Mouse (Mus musculus) MEL (cell line): ENCODE measurements around the gene Cx3cr1. TPM values are rescaled to one million over a fixed set of nuclear protein-coding genes. Genes with fewer than 3 reads are reported as not detected.
"Not testable (repeated sequence)": the region's sequence is repeated elsewhere in the genome, so short reads cannot be mapped to it uniquely, and the experiment has no call there.

Source experiments
- DNase-seq: peaks from one replicate; pipeline ENCODE4 v3.0.0; 2011; ENCODE audit warnings: low read depth, low spot score
- H3K27ac ChIP-seq: 2 replicates; pipeline ENCODE4 v1.5.1; 2012; ENCODE audit warnings: low read depth, mild to moderate bottlenecking, control low read depth, low read length, moderate library complexity; ENCODE audit not compliant: control insufficient read depth
- H3K27me3 ChIP-seq, 2 experiments: fragments of 150-350 bp in 1 of 2; sonication (generic) in 1 of 2; 2 replicates each; pipeline ENCODE4 v1.6.1; 2012; ENCODE audit warnings: low read length in 2 of 2, mild to moderate bottlenecking in 2 of 2, improper control_type of control experiment in 1 of 2, moderate library complexity in 1 of 2; ENCODE audit not compliant: insufficient read depth in 2 of 2, control insufficient read depth in 1 of 2
- H3K36me3 ChIP-seq, 2 experiments: 2 replicates each; pipeline ENCODE4 v1.6.1; 2012 to 2014; ENCODE audit warnings: low read length in 2 of 2, improper control_type of control experiment in 1 of 2, inconsistent platforms in 1 of 2, mild to moderate bottlenecking in 1 of 2; ENCODE audit not compliant: insufficient read depth in 2 of 2, control insufficient read depth in 1 of 2
- H3K4me1 ChIP-seq, 2 experiments: fragments of 150-350 bp in 1 of 2; sonication (generic) in 1 of 2; 2 replicates each; pipeline ENCODE4 v1.6.1; 2012; ENCODE audit warnings: low read length in 2 of 2, improper control_type of control experiment in 1 of 2, mild to moderate bottlenecking in 1 of 2; ENCODE audit not compliant: insufficient read depth in 2 of 2, control insufficient read depth in 1 of 2
- H3K4me3 ChIP-seq, 2 experiments: fragments of 150-350 bp in 1 of 2; sonication (generic) in 1 of 2; 2 replicates each; pipeline ENCODE4 v1.5.1; 2012; ENCODE audit warnings: low read depth in 2 of 2, low read length in 2 of 2, mild to moderate bottlenecking in 2 of 2, moderate library complexity in 2 of 2, control low read depth in 1 of 2, improper control_type of control experiment in 1 of 2; ENCODE audit not compliant: control insufficient read depth in 1 of 2, insufficient read depth in 1 of 2
- H3K79me2 ChIP-seq: 2 replicates; pipeline ENCODE4 v1.6.1; 2012; ENCODE audit warnings: mild to moderate bottlenecking, low read length, moderate library complexity; ENCODE audit not compliant: control insufficient read depth, poor library complexity, insufficient read depth
- H3K9ac ChIP-seq: 2 replicates; pipeline ENCODE4 v1.6.1; 2012; ENCODE audit warnings: low read depth, mild to moderate bottlenecking, control low read depth, low read length, moderate library complexity; ENCODE audit not compliant: control insufficient read depth, poor library complexity, severe bottlenecking
- H3K9me3 ChIP-seq: fragments of 150-350 bp; sonication (generic); replicated peaks from 2 replicates; pipeline ENCODE4 v1.6.1; 2012; ENCODE audit warnings: mild to moderate bottlenecking, low read length, improper control_type of control experiment, moderate library complexity; ENCODE audit not compliant: insufficient read depth
- BHLHE40 ChIP-seq: IDR thresholded peaks from 2 replicates; pipeline ENCODE4 v1.6.1; 2012; ENCODE audit warnings: low read depth, mild to moderate bottlenecking, inconsistent platforms, low read length, improper control_type of control experiment, borderline replicate concordance
- CHD2 ChIP-seq: IDR thresholded peaks from 2 replicates; pipeline ENCODE4 v1.6.1; 2011; ENCODE audit warnings: low read length, improper control_type of control experiment
- E2F4 ChIP-seq: IDR thresholded peaks from 2 replicates; pipeline ENCODE4 v1.6.1; 2011; ENCODE audit warnings: low read depth, low read length, improper control_type of control experiment, borderline replicate concordance
- EP300 ChIP-seq, 2 experiments: IDR thresholded peaks; 2 replicates each; pipeline ENCODE4 v1.6.1; 2011; ENCODE audit warnings: improper control_type of control experiment in 2 of 2, low read length in 2 of 2, low read depth in 1 of 2, mild to moderate bottlenecking in 1 of 2
- GABPA ChIP-seq: IDR thresholded peaks from 2 replicates; pipeline ENCODE4 v1.6.1; 2012; ENCODE audit warnings: low read depth, mild to moderate bottlenecking, inconsistent platforms, low read length, improper control_type of control experiment, moderate library complexity
- HCFC1 ChIP-seq: IDR thresholded peaks from 2 replicates; pipeline ENCODE4 v1.6.1; 2012; ENCODE audit warnings: low read depth, mild to moderate bottlenecking, inconsistent platforms, low read length, improper control_type of control experiment, moderate library complexity
- KAT2A ChIP-seq: conservative IDR thresholded peaks from 2 replicates; pipeline ENCODE4 v1.6.1; 2012; ENCODE audit warnings: low read depth, low read length, improper control_type of control experiment, inconsistent platforms
- MAX ChIP-seq: IDR thresholded peaks from 2 replicates; pipeline ENCODE4 v1.6.1; 2011; ENCODE audit warnings: low read length, improper control_type of control experiment
- MAZ ChIP-seq: IDR thresholded peaks from 2 replicates; pipeline ENCODE4 v1.6.1; 2012; ENCODE audit warnings: low read depth, mild to moderate bottlenecking, inconsistent platforms, low read length, improper control_type of control experiment
- MEF2A ChIP-seq: IDR thresholded peaks from 2 replicates; pipeline ENCODE4 v1.6.1; 2014; ENCODE audit warnings: low read depth, mild to moderate bottlenecking, inconsistent platforms, low read length, improper control_type of control experiment; ENCODE audit not compliant: poor library complexity, insufficient replicate concordance, severe bottlenecking; ENCODE audit errors: extremely low read depth
- MXI1 ChIP-seq: IDR thresholded peaks from 2 replicates; pipeline ENCODE4 v1.6.1; 2011; ENCODE audit warnings: mild to moderate bottlenecking, low read depth, low read length, improper control_type of control experiment
- MYC ChIP-seq: IDR thresholded peaks from 2 replicates; pipeline ENCODE4 v1.6.1; 2011; ENCODE audit warnings: low read depth, mild to moderate bottlenecking, low read length, improper control_type of control experiment, moderate library complexity
- POLR2AphosphoS5 ChIP-seq: IDR thresholded peaks from 2 replicates; pipeline ENCODE4 v1.6.1; 2012; ENCODE audit warnings: low read depth, borderline replicate concordance, mild to moderate bottlenecking, inconsistent platforms, low read length, moderate library complexity, mixed read lengths
- RCOR1 ChIP-seq: IDR thresholded peaks from 2 replicates; pipeline ENCODE4 v1.6.1; 2012; ENCODE audit warnings: low read depth, mild to moderate bottlenecking, inconsistent platforms, low read length, improper control_type of control experiment
- TAL1 ChIP-seq: IDR thresholded peaks from 2 replicates; pipeline ENCODE4 v1.6.1; 2012; ENCODE audit warnings: mild to moderate bottlenecking, inconsistent platforms, low read length, moderate library complexity, mixed read lengths
- TCF12 ChIP-seq: IDR thresholded peaks from 2 replicates; pipeline ENCODE4 v1.6.1; 2014; ENCODE audit warnings: low read depth, mild to moderate bottlenecking, inconsistent platforms, low read length, improper control_type of control experiment, moderate library complexity
- UBTF ChIP-seq: IDR thresholded peaks from 2 replicates; pipeline ENCODE4 v1.6.1; 2012; ENCODE audit warnings: low read depth, mild to moderate bottlenecking, inconsistent platforms, low read length, improper control_type of control experiment, moderate library complexity, borderline replicate concordance; ENCODE audit not compliant: insufficient read depth
- USF1 ChIP-seq: IDR thresholded peaks from 2 replicates; pipeline ENCODE4 v1.6.1; 2014; ENCODE audit warnings: low read depth, mild to moderate bottlenecking, inconsistent platforms, low read length, improper control_type of control experiment, moderate library complexity
- ZC3H11A ChIP-seq: IDR thresholded peaks from 2 replicates; pipeline ENCODE4 v1.6.1; 2012; ENCODE audit warnings: low read depth, mild to moderate bottlenecking, inconsistent platforms, low read length, improper control_type of control experiment
- ZNF384 ChIP-seq: IDR thresholded peaks from 2 replicates; pipeline ENCODE4 v1.6.1; 2012; ENCODE audit warnings: low read depth, mild to moderate bottlenecking, inconsistent platforms, low read length, improper control_type of control experiment
- polyA plus RNA-seq, 2 experiments: library from polyadenylated mRNA; stranded (reverse) in 1 of 2; unstranded in 1 of 2; fragments of >175 nt in 1 of 2; fragments of >200 nt in 1 of 2; gene quantifications; 2 replicates each; pipeline versions ENCODE4 v1.2.1 to v1.2.4; 2012; ENCODE audit warnings: low replicate concordance in 2 of 2, low read depth in 1 of 2; ENCODE audit not compliant: insufficient read length in 2 of 2, insufficient read depth in 1 of 2, missing spikeins in 1 of 2
- total RNA-seq: library from RNA; depleted of rRNA; stranded (reverse); fragments of 300-350 nt; gene quantifications from 2 replicates; pipeline ENCODE4 v1.2.3, GENCODE M21; 2012

Cx3cr1 gene
- total and polyA plus RNA-seq, 3 experiments, result not detected

GRCm38 (mm10) chr9:120013251-120013820, 56.3 kb downstream of the Cx3cr1 start:
- Histone ChIP-seq H3K79me2 (no peaks in the 10 kb centered on the region), H3K27ac (no peak overlapping the region), H3K27me3 (no peaks in the 10 kb centered on the region; a peak in 1 of 4 replicates), H3K36me3 (peaks cover 0 to 6% of the 10 kb centered on the region in 2 experiments; a peak in 2 of 4 replicates), H3K9ac (no peak overlapping the region), H3K4me3 (no peak overlapping the region), H3K4me1 (peaks cover 0 to 3% of the 10 kb centered on the region in 2 experiments; a peak in 2 of 4 replicates), H3K9me3 (no peaks in the 10 kb centered on the region)
- no peak for DNase-seq
- TF ChIP-seq ZNF384 (no peak), CHD2 (no peak), KAT2A (no peak), HCFC1 (no peak)

- Histone ChIP-seq H3K27me3 (peaks cover 0 to 1% of the 10 kb centered on the region in 2 experiments; a peak in 1 of 4 replicates), H3K9me3 (no peaks in the 10 kb centered on the region), H3K36me3 (peaks cover 0 to 6% of the 10 kb centered on the region in 2 experiments; a peak in 2 of 4 replicates), H3K9ac (no peak overlapping the region), H3K4me1 (peaks cover 0 to 3% of the 10 kb centered on the region in 2 experiments; a peak in 2 of 4 replicates), H3K27ac (no peak overlapping the region), H3K79me2 (no peaks in the 10 kb centered on the region), H3K4me3 (no peak overlapping the region)
- DNase-seq, result no peak
- TF ChIP-seq BHLHE40 (no peak), MAZ (no peak), TCF12 (no peak), TAL1 (no peak), HCFC1 (no peak), ZC3H11A (no peak), MYC (no peak), MXI1 (no peak), GABPA (no peak), EP300 (IDR thresholded peaks at IDR 0.05; ENCODE audit: low read depth in 1 of 2, low read length in 2 of 2) (no peak), POLR2AphosphoS5 (no peak), MAX (no peak), RCOR1 (no peak), E2F4 (no peak), UBTF (no peak), ZNF384 (no peak), USF1 (no peak), CHD2 (no peak), MEF2A (no peak)
Measured at GRCm38 (mm10) chr9:120012781-120013180, 56.9 kb downstream of the Cx3cr1 start.

DNA sequence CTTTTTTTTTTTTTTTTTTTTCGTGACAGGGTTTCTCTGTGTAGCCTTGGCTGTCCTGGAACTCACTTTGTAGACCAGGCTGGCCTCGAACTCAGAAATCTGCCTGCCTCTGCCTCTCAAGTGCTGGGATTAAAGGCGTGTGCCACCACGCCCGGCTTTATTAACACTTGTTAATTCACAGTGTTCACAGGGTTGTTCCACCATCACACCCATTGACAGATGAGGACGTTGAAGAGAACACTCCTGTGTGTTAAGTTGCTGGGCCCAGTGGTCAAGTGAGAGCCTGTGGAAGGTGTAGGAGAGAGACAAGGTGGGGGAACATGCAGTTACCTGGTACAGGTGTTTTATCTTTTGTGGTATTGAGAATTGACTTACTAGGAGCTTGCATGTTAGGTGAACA, 57.5 kb downstream of the Cx3cr1 start:
- H3K27ac ChIP-seq, H3K4me3 ChIP-seq, H3K27me3 ChIP-seq, H3K9ac ChIP-seq, H3K79me2 ChIP-seq, H3K4me1 ChIP-seq, H3K9me3 ChIP-seq, H3K36me3 ChIP-seq, DNase-seq: not testable (repeated sequence)
